Mouse (Mus musculus) megakaryocyte, embryonic 14.5 days (primary cell): Measurements from ENCODE around the gene Rbm4.

Experiments used
- FLI1 ChIP-seq: IDR thresholded peaks from 2 replicates; pipeline ENCODE4 v1.6.1; 2012; ENCODE audit warnings: low read length, inconsistent platforms, mixed read lengths
- GATA1 ChIP-seq: IDR thresholded peaks from 3 replicates; pipeline ENCODE4 v1.6.1; 2012; ENCODE audit warnings: mixed read lengths, low read length, inconsistent platforms, borderline replicate concordance

- TF ChIP-seq GATA1: no peak
- TF ChIP-seq FLI1: no peak
Measured at GRCm38 (mm10) chr19:4739053-4739452, 54.6 kb downstream of the Rbm4 start.
